Mouse (Mus musculus): Measurements from ENCODE around the gene Sars2. TPM values are rescaled to one million over a fixed set of nuclear protein-coding genes. Genes with fewer than 3 reads are reported as not detected.

Sars2 gene
- total RNA-seq, 2 experiments from 2014 or later = 13.5 to 15.6 TPM

Other genes with a start within 250 kb of the Sars2 start
- not detected for gene Ifnl2, start 231.5 kb upstream of the Sars2 start, total RNA-seq (2021)
- not detected for gene Ifnl3, start 219.2 kb upstream of the Sars2 start, total RNA-seq (2021)
- gene Sycn, start 201.1 kb upstream of the Sars2 start, total RNA-seq (2021) = not detected
- gene Nccrp1, start 194.7 kb upstream of the Sars2 start, total RNA-seq (2021) = not detected
- 10 to 100 TPM in 1 of 2 experiments, 1 to 10 TPM in 1; 9.8 to 14.0 TPM for gene Samd4b, start 143.8 kb upstream of the Sars2 start, total RNA-seq (2021)
- gene Pak4, start 143.8 kb upstream of the Sars2 start, total RNA-seq (2021) = 1 to 10 TPM; 3.0 TPM
- not detected for gene Acp7, start 110.7 kb upstream of the Sars2 start, total RNA-seq (2021)
- 1 to 10 TPM in 1 of 2 experiments, under 1 TPM in 1; 0.74 to 1.3 TPM for gene Fbxo27, start 49.1 kb upstream of the Sars2 start, total RNA-seq (2021)
- gene Fbxo17, start 25.2 kb upstream of the Sars2 start, total RNA-seq (2021) = 1 to 10 TPM; 5.7 to 6.0 TPM
- gene Mrps12, start 172 bp upstream of the Sars2 start, total RNA-seq (2021) = 10 to 100 TPM; 35.2 to 46.5 TPM
- gene Ccer2, start 14.2 kb downstream of the Sars2 start, total RNA-seq (2021) = not detected
- gene Sirt2, start 24.7 kb downstream of the Sars2 start, total RNA-seq (2021) = 10 to 100 TPM; 81.6 to 82.3 TPM
- gene Nfkbib, start 25.5 kb downstream of the Sars2 start, total RNA-seq (2021) = 10 to 100 TPM; 24.4 to 27.9 TPM
- under 1 TPM; 0.51 to 0.78 TPM for gene Rinl, start 47.0 kb downstream of the Sars2 start, total RNA-seq (2021)
- 100 to 1,000 TPM; 118 to 120 TPM for gene Hnrnpl, start 66.5 kb downstream of the Sars2 start, total RNA-seq (2021)
- gene Ech1, start 83.2 kb downstream of the Sars2 start, total RNA-seq (2021) = 100 to 1,000 TPM; 185 to 241 TPM
- 1 to 10 TPM; 3.2 to 5.4 TPM for gene Lgals4, start 91.9 kb downstream of the Sars2 start, total RNA-seq (2021)
- gene Lgals7, start 121.9 kb downstream of the Sars2 start, total RNA-seq (2021) = not detected
- under 1 TPM in 1 of 2 experiments, not detected in 1; 0.10 TPM for gene Capn12, start 139.4 kb downstream of the Sars2 start, total RNA-seq (2021)
- gene Actn4, start 220.3 kb downstream of the Sars2 start, total RNA-seq (2021) = 10 to 100 TPM; 36.7 to 45.8 TPM
- 100 to 1,000 TPM; 116 to 137 TPM for gene Eif3k, start 239.9 kb downstream of the Sars2 start, total RNA-seq (2021)
- under 1 TPM; 0.29 to 0.36 TPM for gene Map4k1, start 240.1 kb downstream of the Sars2 start, total RNA-seq (2021)